Mouse (Mus musculus) midbrain, postnatal 0 days (tissue): ENCODE data around the gene Plcb1. TPM values are rescaled to one million over a fixed set of nuclear protein-coding genes. Genes with fewer than 3 reads are reported as not detected.

Source experiments
- ATAC-seq: fragments of 200-750 bp; cut with Nextera tagmentation; 2 replicates; pipeline ENCODE4 v1.8.0; 2017; ENCODE audit warnings: moderate number of reproducible peaks, mild to moderate bottlenecking, moderate TSS enrichment, moderate library complexity; ENCODE audit not compliant: low FRiP score
- DNase-seq: peaks from one replicate; pipeline ENCODE4 v3.0.0-alpha.2; 2015; ENCODE audit warnings: low spot score
- H3K27ac ChIP-seq: fragments of 300-500 bp; sonication (generic); 2 replicates; pipeline ENCODE4 v1.5.1; 2014; ENCODE audit warnings: low read depth, mild to moderate bottlenecking, low read length, mixed read lengths
- H3K27me3 ChIP-seq: fragments of 300-500 bp; sonication (generic); 2 replicates; pipeline ENCODE4 v1.6.1; 2014; ENCODE audit warnings: low read length, control low read depth, mixed read lengths; ENCODE audit not compliant: insufficient read depth
- H3K36me3 ChIP-seq: fragments of 300-500 bp; sonication (generic); 2 replicates; pipeline ENCODE4 v1.6.1; 2014; ENCODE audit warnings: low read length, control low read depth, mixed read lengths; ENCODE audit not compliant: insufficient read depth
- H3K4me1 ChIP-seq: fragments of 300-500 bp; sonication (generic); 2 replicates; pipeline ENCODE4 v1.6.1; 2014; ENCODE audit warnings: mild to moderate bottlenecking, control low read depth, antibody characterized with exemption, low read length, mixed read lengths; ENCODE audit not compliant: insufficient read depth
- H3K4me2 ChIP-seq: fragments of 300-500 bp; sonication (generic); 2 replicates; pipeline ENCODE4 v1.6.1; 2014; ENCODE audit warnings: low read depth, mild to moderate bottlenecking, low read length, mixed read lengths; ENCODE audit not compliant: poor library complexity, severe bottlenecking
- H3K4me3 ChIP-seq: fragments of 300-500 bp; sonication (generic); 2 replicates; pipeline ENCODE4 v1.5.1; 2014; ENCODE audit warnings: low read depth, mild to moderate bottlenecking, low read length, moderate library complexity
- H3K9ac ChIP-seq: fragments of 300-500 bp; sonication (generic); replicated peaks from 2 replicates; pipeline ENCODE4 v1.6.1; 2014; ENCODE audit warnings: mild to moderate bottlenecking, low read length, moderate library complexity, mixed read lengths; ENCODE audit not compliant: poor library complexity, severe bottlenecking
- H3K9me3 ChIP-seq: fragments of 300-500 bp; sonication (generic); 2 replicates; pipeline ENCODE4 v1.6.1; 2016; ENCODE audit warnings: low read length, control low read depth
- CTCF ChIP-seq: IDR thresholded peaks from 2 replicates; pipeline ENCODE4 v1.5.1; 2016; ENCODE audit warnings: antibody characterized with exemption, mild to moderate bottlenecking
- WGBS: fragments of 180-500 bp; shearing (Covaris S2); extraction: QIAGEN DNeasy Blood & Tissue Kit; methylation state at CpG from one replicate; pipeline ENCODE4 v1.1.7; 2014; 5-methylcytosine and 5-hydroxymethylcytosine counted together
- polyA plus RNA-seq: library from polyadenylated mRNA; unstranded; fragments of >200 nt; fragmentation: Nextera tagmentation; extraction: Ambion mirVana; gene quantifications from 2 replicates; pipeline ENCODE4 v1.2.1, GENCODE M21; 2015
- total RNA-seq: library from RNA; depleted of rRNA; stranded (reverse); fragments of >200 nt; gene quantifications from 2 replicates; pipeline ENCODE4 v1.2.3, GENCODE M21; 2014

The Plcb1 gene
- total and polyA plus RNA-seq, 2 experiments from 2014 or later, result 36.1 to 59.0 TPM

GRCm38 (mm10) chr2:134816383-134816782 is 30.5 kb downstream of the Plcb1 start:
- no peak overlapping the region for H3K27ac ChIP-seq
- TF ChIP-seq CTCF, result no peak
- DNase-seq (peak; percentile 51), ATAC-seq (no peak)
- no peaks in the 10 kb centered on the region for H3K9me3 ChIP-seq
- H3K4me1 ChIP-seq, result no peaks in the 10 kb centered on the region; the same call in 1 of the 2 replicates
- no peak overlapping the region for H3K9ac ChIP-seq
- no peaks in the 10 kb centered on the region for H3K36me3 ChIP-seq
- no peak overlapping the region for H3K4me2 ChIP-seq
- H3K4me3 ChIP-seq, result no peak overlapping the region
- 72% methylated on average over 11 of the region's 11 CpGs for WGBS
- no peaks in the 10 kb centered on the region for H3K27me3 ChIP-seq

GRCm38 (mm10) chr2:134817058-134817840 is 31.4 kb downstream of the Plcb1 start:
- Histone ChIP-seq H3K4me1 (no peaks in the 10 kb centered on the region; the same call in 1 of the 2 replicates), H3K36me3 (no peaks in the 10 kb centered on the region), H3K27me3 (no peaks in the 10 kb centered on the region), H3K27ac (no peak overlapping the region), H3K9me3 (no peaks in the 10 kb centered on the region), H3K4me3 (no peak overlapping the region), H3K9ac (no peak overlapping the region), H3K4me2 (no peak overlapping the region)
- ATAC-seq (no peak), DNase-seq (no peak)
- no peak for TF ChIP-seq CTCF
- WGBS, result 87% methylated on average over 7 of the region's 7 CpGs

- DNase-seq, result no peak
- Histone ChIP-seq H3K9me3 (no peaks in the 10 kb centered on the region), H3K9ac (no peak overlapping the region), H3K4me3 (no peak overlapping the region), H3K4me2 (no peak overlapping the region), H3K27ac (no peak overlapping the region), H3K27me3 (no peaks in the 10 kb centered on the region), H3K36me3 (no peaks in the 10 kb centered on the region), H3K4me1 (no peaks in the 10 kb centered on the region; the same call in 1 of the 2 replicates)
- TF ChIP-seq CTCF, result no peak
- WGBS, result 70% methylated on average over 6 of the region's 6 CpGs
- ATAC-seq, result no peak
Observed at GRCm38 (mm10) chr2:134821176-134821575, 35.3 kb downstream of the Plcb1 start.

DNA sequence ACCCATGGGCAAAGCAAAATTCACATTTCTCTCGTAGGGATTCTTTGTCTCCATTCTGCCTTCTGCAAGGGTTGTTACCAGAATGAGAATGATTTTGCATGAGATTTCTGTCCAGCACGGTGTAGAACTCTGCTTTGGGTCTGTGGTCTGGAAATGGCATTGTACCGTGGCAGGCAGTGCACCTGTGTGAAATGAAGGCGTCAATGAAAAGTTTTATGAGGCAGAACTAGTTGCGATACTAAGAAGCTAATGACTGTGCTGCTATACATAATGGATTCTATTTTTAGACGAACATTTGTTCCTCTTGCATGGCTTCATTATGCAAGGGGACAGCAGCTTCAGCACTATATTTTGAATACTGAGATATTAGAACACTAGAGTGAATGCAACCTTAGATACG is 39.8 kb downstream of the Plcb1 start:
- no peaks in the 10 kb centered on the region for H3K4me1 ChIP-seq
- no peak overlapping the region for H3K4me3 ChIP-seq
- TF ChIP-seq CTCF, result no peak
- no peak overlapping the region for H3K27ac ChIP-seq
- no peak overlapping the region for H3K4me2 ChIP-seq
- DNase-seq (peak; percentile 15), ATAC-seq (no peak)
- no peaks in the 10 kb centered on the region for H3K9me3 ChIP-seq
- no peak overlapping the region for H3K9ac ChIP-seq
- H3K27me3 ChIP-seq, result no peaks in the 10 kb centered on the region
- no peaks in the 10 kb centered on the region for H3K36me3 ChIP-seq
- 56% methylated on average over 7 of the region's 7 CpGs for WGBS

DNA sequence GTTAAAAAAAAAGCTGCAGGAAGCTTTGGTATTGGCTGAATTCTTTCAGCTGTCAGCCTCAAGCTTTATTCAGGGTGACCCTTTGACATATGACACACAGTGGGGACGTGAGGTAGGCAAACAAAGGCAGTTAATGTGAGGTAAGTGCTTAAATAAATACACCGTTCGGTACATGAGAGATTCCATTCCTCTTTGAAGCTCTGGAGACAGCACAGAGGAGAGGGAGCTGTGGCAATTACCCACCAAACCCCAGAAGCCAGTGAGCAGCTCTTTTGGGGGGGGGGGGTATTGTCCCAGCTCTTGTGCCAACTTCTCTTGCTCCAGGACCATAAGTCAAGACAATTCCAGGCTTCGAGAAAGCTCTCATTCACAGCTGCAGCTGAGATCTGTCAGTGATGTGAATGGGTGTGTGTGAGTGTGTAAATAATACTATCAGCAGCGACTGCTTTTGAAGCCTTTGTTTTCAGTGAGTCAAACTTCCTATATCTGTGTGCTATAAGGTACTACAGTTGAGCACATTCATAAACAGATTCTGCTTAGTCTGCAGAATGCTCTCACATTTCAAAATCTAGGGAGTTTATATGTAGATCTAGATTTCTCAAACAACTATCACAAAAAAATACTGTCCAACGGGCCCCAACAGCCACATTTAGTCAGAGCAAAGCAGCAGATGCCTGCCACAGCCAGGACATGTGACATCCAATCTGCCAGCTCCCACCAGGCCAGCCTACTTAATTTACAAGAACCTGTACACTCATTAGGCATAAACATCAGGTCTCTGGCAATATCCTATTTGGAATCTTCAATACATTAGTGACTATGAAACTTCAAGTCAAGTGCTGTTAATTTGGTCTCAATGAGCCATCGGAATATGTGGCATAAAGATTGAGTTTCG is 40.5 kb downstream of the Plcb1 start:
- peak; percentile 27 for DNase-seq
- WGBS, result 42% methylated on average over 8 of the region's 8 CpGs
- H3K4me3 ChIP-seq, result no peak overlapping the region
- no peak overlapping the region for H3K27ac ChIP-seq
- no peak for TF ChIP-seq CTCF
- H3K4me1 ChIP-seq, result no peaks in the 10 kb centered on the region
- H3K36me3 ChIP-seq, result no peaks in the 10 kb centered on the region
- H3K27me3 ChIP-seq, result no peaks in the 10 kb centered on the region
- 0 out of 2 replicates have a peak overlapping the region, but pooled peaks have one; percentile 24 for H3K9ac ChIP-seq
- H3K4me2 ChIP-seq, result no peak overlapping the region
- H3K9me3 ChIP-seq, result no peaks in the 10 kb centered on the region
- ATAC-seq, result no peak
